In the genomic region with DNA sequence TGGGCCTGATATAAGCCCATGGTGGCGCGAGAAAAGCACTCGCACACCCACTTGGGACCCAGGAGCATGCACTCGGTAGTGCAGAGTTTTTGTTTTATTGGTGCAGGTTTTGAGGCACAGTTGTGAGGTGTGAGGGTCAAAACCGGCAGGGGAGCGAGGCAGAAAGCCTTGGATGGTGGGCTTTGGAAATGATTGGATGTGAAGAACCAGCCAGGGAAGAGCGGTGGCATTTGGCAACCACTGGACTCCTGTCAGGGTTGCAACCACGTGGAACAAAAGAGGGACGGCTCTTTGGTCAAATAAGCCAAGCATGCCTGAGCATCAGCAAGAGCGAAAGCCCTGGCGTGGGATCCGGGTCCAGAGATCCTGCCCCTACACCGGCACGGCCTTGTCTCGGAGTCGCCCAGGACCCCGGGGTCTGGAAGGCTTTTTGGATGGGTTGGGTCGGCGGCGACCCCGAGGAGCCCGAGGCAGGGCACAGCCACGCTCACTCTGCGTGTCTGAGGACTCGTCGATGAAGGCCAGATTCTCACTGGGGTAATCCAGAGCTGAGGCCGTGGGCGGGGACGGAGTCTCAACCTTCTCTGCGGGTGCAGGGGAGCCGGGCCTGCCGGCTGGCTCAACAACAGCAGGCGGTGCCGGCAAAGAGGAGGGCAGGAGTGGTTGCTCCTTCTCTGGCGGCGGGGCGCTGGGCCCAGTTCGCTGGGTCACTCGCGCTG, we compare ENCODE assay signal across 10 mouse cellular contexts. TPM values are rescaled to one million over a fixed set of nuclear protein-coding genes. Genes with fewer than 3 reads are reported as not detected.
DNase-seq lines count a peak whose midpoint lies in the region; ATAC-seq and TF ChIP-seq lines count a peak whose summit lies in the region.
"Had no signal": no experiment of that assay in that cellular context is flagged by ENCODE, and none has a peak within 500 bp of the region (broad histone marks: within the 10 kb centered on the region; RNA-seq: fewer than 3 reads in every experiment).

No protein-coding gene starts in this region.

- H3K9me3 ChIP-seq in hindbrain, embryonic 14.5 days (ENCODE audit: control insufficient read depth, low read length), result no peaks in the 10 kb centered on the region
- no peaks in the 10 kb centered on the region for H3K9me3 ChIP-seq in neural tube, embryonic 12.5 days

- no peak for TF ChIP-seq POLR2A in liver, adult 2 months (IDR thresholded peaks at IDR 0.05; ENCODE audit: extremely low read depth, insufficient read depth, low read length)

- TF ChIP-seq CTCF in liver, adult 2 months (IDR thresholded peaks at IDR 0.05; ENCODE audit: low read depth, low read length), result no peak

- no peak for ATAC-seq in hindbrain, embryonic 14.5 days (ENCODE audit: low FRiP score)
- ATAC-seq in neural tube, embryonic 12.5 days (ENCODE audit: low FRiP score, low read depth), result no peak

- H3K79me2 ChIP-seq in liver, adult 2 months (ENCODE audit: control insufficient read depth, insufficient read depth, low read length), result no peaks in the 10 kb centered on the region; the same call in 1 of the 2 replicates

- WGBS in liver, adult 2 months, result 25% methylated on average over 38 of the region's 40 CpGs
- WGBS in hindbrain, embryonic 14.5 days, result 6% methylated on average over 40 of the region's 40 CpGs
- 4% methylated on average over 40 of the region's 40 CpGs for WGBS in neural tube, embryonic 12.5 days

- no peak overlapping the region for H3K4me3 ChIP-seq in liver, adult 2 months (ENCODE audit: insufficient read depth, low read depth, low read length)
- H3K4me3 ChIP-seq in hindbrain, embryonic 14.5 days (replicated peaks; ENCODE audit: low read length), result peak overlapping the region; percentile 12; the same call in 1 of the 2 replicates
- no peak overlapping the region for H3K4me3 ChIP-seq in neural tube, embryonic 12.5 days

- no peak overlapping the region for H3K9ac ChIP-seq in liver, adult 2 months (ENCODE audit: low read depth, low read length)
- no peak overlapping the region for H3K9ac ChIP-seq in hindbrain, embryonic 14.5 days
- no peak overlapping the region for H3K9ac ChIP-seq in neural tube, embryonic 12.5 days

- no peak overlapping the region for H3K4me2 ChIP-seq in hindbrain, embryonic 14.5 days (replicated peaks)
- H3K4me2 ChIP-seq in neural tube, embryonic 12.5 days (replicated peaks), result peak overlapping the region; percentile 36; the same call in 1 of the 2 replicates

- peak; percentile 9 for DNase-seq in adrenal gland, adult 2 months
- DNase-seq in adrenal gland, postnatal 10 days, result no peak
- DNase-seq in liver, adult 2 months (ENCODE audit: extremely low read depth, low read depth, low spot score), result peak; percentile 48
- DNase-seq in liver, result no peak
- no peak for DNase-seq in hindbrain, embryonic 14.5 days (ENCODE audit: low spot score)
- DNase-seq in frontal cortex, adult 2 months (ENCODE audit: extremely low spot score in 1 of 2, low spot score in 1 of 2), result no peak
- no peak for DNase-seq in cerebellum, postnatal 36 days
- DNase-seq: kidney, adult 18-20 months; lung, postnatal 14 days had no signal

- no peaks in the 10 kb centered on the region for H3K36me3 ChIP-seq in liver, adult 2 months (ENCODE audit: control insufficient read depth, insufficient read depth, low read length)
- no peaks in the 10 kb centered on the region for H3K36me3 ChIP-seq in hindbrain, embryonic 14.5 days (replicated peaks; ENCODE audit: control insufficient read depth, insufficient read depth)
- H3K36me3 ChIP-seq in neural tube, embryonic 12.5 days, result no peaks in the 10 kb centered on the region

- no peaks in the 10 kb centered on the region for H3K27me3 ChIP-seq in liver, adult 2 months (ENCODE audit: control insufficient read depth, insufficient read depth, low read length)
- H3K27me3 ChIP-seq in hindbrain, embryonic 14.5 days (ENCODE audit: control insufficient read depth, insufficient read depth, low read length), result peaks cover 80% of the 10 kb centered on the region
- H3K27me3 ChIP-seq in neural tube, embryonic 12.5 days (replicated peaks), result peaks cover 74% of the 10 kb centered on the region

- H3K27ac ChIP-seq in liver, adult 2 months (replicated peaks; ENCODE audit: insufficient read depth, low read depth, low read length), result no peak overlapping the region
- H3K27ac ChIP-seq in hindbrain, embryonic 14.5 days, result no peak overlapping the region
- H3K27ac ChIP-seq in neural tube, embryonic 12.5 days, result no peak overlapping the region

- H3K4me1 ChIP-seq in liver, adult 2 months (ENCODE audit: control insufficient read depth, insufficient read depth, low read length), result peaks cover 11% of the 10 kb centered on the region; the same call in 1 of the 2 replicates
- peaks cover 13% of the 10 kb centered on the region for H3K4me1 ChIP-seq in hindbrain, embryonic 14.5 days (replicated peaks; ENCODE audit: control insufficient read depth, insufficient read depth, low read length)
- H3K4me1 ChIP-seq in neural tube, embryonic 12.5 days, result peaks cover 15% of the 10 kb centered on the region

RNA-seq across cellular contexts. Expression of a gene that starts 0.6 kb away (rescaled TPM):
- total RNA-seq in adrenal gland, adult 2 months (2021), result under 1 TPM in 1 of 2 experiments, not detected in 1; 0.58 TPM
- not detected in 2 replicates for polyA plus RNA-seq in adrenal gland, adult 2 months (2012; rRNA removed)
- 1 to 10 TPM; 1.2 to 1.7 TPM for total RNA-seq in adrenal gland, postnatal 10 days (2021)
- not detected in 2 replicates for total RNA-seq in liver, adult 2 months (2014; rRNA removed)
- polyA plus RNA-seq in liver, adult 2 months (2012; rRNA removed), result not detected in 2 replicates
- 1.7 and 2.3 TPM in 2 replicates for polyA plus RNA-seq in hindbrain, embryonic 14.5 days (2014; fragmentation: Nextera tagmentation; extraction: Ambion mirVana)
- 0.91 and 2.0 TPM in 2 replicates for polyA plus RNA-seq in neural tube, embryonic 12.5 days (2016; fragmentation: Nextera tagmentation; extraction: Ambion mirVana)
- 11.9 and 16.0 TPM in 2 replicates for polyA plus RNA-seq in frontal cortex, adult 2 months (2012; rRNA removed)

RNA-seq across cellular contexts. Expression of a gene that starts 4.2 kb away (rescaled TPM):
- 10 to 100 TPM; 29.3 to 62.8 TPM for total RNA-seq in adrenal gland, adult 2 months (2021)
- polyA plus RNA-seq in adrenal gland, adult 2 months (2012; rRNA removed), result 67.6 and 87.7 TPM in 2 replicates
- 10 to 100 TPM; 71.0 to 97.4 TPM for total RNA-seq in adrenal gland, postnatal 10 days (2021)
- 25.9 and 27.7 TPM in 2 replicates for total RNA-seq in liver, adult 2 months (2014; rRNA removed)
- polyA plus RNA-seq in liver, adult 2 months (2012; rRNA removed), result 36.6 and 40.6 TPM in 2 replicates
- polyA plus RNA-seq in hindbrain, embryonic 14.5 days (2014; fragmentation: Nextera tagmentation; extraction: Ambion mirVana), result 6.2 and 7.3 TPM in 2 replicates
- 17.5 and 20.4 TPM in 2 replicates for polyA plus RNA-seq in neural tube, embryonic 12.5 days (2016; fragmentation: Nextera tagmentation; extraction: Ambion mirVana)
- polyA plus RNA-seq in frontal cortex, adult 2 months (2012; rRNA removed), result 67.7 and 70.5 TPM in 2 replicates

RNA-seq across cellular contexts. Expression of a gene that starts 8.5 kb away (rescaled TPM):
- total RNA-seq in adrenal gland, adult 2 months (2021), result under 1 TPM in 1 of 2 experiments, not detected in 1; 0.31 TPM
- polyA plus RNA-seq in adrenal gland, adult 2 months (2012; rRNA removed), result 0.06 TPM in 1 of 2 replicates, not detected in the other
- under 1 TPM; 0.30 to 0.73 TPM for total RNA-seq in adrenal gland, postnatal 10 days (2021)
- 0.07 TPM in 1 of 2 replicates, not detected in the other for total RNA-seq in liver, adult 2 months (2014; rRNA removed)
- 0.05 TPM in 1 of 2 replicates, not detected in the other for polyA plus RNA-seq in liver, adult 2 months (2012; rRNA removed)
- polyA plus RNA-seq in hindbrain, embryonic 14.5 days (2014; fragmentation: Nextera tagmentation; extraction: Ambion mirVana), result 8.5 and 10.9 TPM in 2 replicates
- polyA plus RNA-seq in neural tube, embryonic 12.5 days (2016; fragmentation: Nextera tagmentation; extraction: Ambion mirVana), result 0.50 and 1.1 TPM in 2 replicates
- 22.3 and 30.5 TPM in 2 replicates for polyA plus RNA-seq in frontal cortex, adult 2 months (2012; rRNA removed)

RNA-seq across cellular contexts. Expression of a gene that starts 15.9 kb away (rescaled TPM):
- 100 to 1,000 TPM; 297 to 298 TPM for total RNA-seq in adrenal gland, adult 2 months (2021)
- polyA plus RNA-seq in adrenal gland, adult 2 months (2012; rRNA removed), result 90.2 and 91.2 TPM in 2 replicates
- total RNA-seq in adrenal gland, postnatal 10 days (2021), result 100 to 1,000 TPM; 417 to 451 TPM
- 403 and 615 TPM in 2 replicates for total RNA-seq in liver, adult 2 months (2014; rRNA removed)
- polyA plus RNA-seq in liver, adult 2 months (2012; rRNA removed), result 364 and 379 TPM in 2 replicates
- polyA plus RNA-seq in hindbrain, embryonic 14.5 days (2014; fragmentation: Nextera tagmentation; extraction: Ambion mirVana), result 291 and 300 TPM in 2 replicates
- polyA plus RNA-seq in neural tube, embryonic 12.5 days (2016; fragmentation: Nextera tagmentation; extraction: Ambion mirVana), result 198 and 214 TPM in 2 replicates
- polyA plus RNA-seq in frontal cortex, adult 2 months (2012; rRNA removed), result 322 and 340 TPM in 2 replicates

RNA-seq across cellular contexts. Expression of a gene that starts 15.9 kb away (rescaled TPM):
- total RNA-seq in adrenal gland, adult 2 months (2021), result 10 to 100 TPM; 44.7 to 58.7 TPM
- 91.2 and 102 TPM in 2 replicates for polyA plus RNA-seq in adrenal gland, adult 2 months (2012; rRNA removed)
- total RNA-seq in adrenal gland, postnatal 10 days (2021), result 10 to 100 TPM; 42.0 to 51.8 TPM
- total RNA-seq in liver, adult 2 months (2014; rRNA removed), result 26.2 and 28.1 TPM in 2 replicates
- polyA plus RNA-seq in liver, adult 2 months (2012; rRNA removed), result 38.7 and 40.3 TPM in 2 replicates
- 81.8 and 84.5 TPM in 2 replicates for polyA plus RNA-seq in hindbrain, embryonic 14.5 days (2014; fragmentation: Nextera tagmentation; extraction: Ambion mirVana)
- 71.9 and 73.8 TPM in 2 replicates for polyA plus RNA-seq in neural tube, embryonic 12.5 days (2016; fragmentation: Nextera tagmentation; extraction: Ambion mirVana)
- 55.1 and 65.8 TPM in 2 replicates for polyA plus RNA-seq in frontal cortex, adult 2 months (2012; rRNA removed)

Comparison
In these comparisons a context has a peak if more than half of its experiments do, and no peak if none do; other contexts are left out.
1. DNase-seq: peak in adrenal gland, adult 2 months (single experiment) and liver, adult 2 months (single experiment); none in adrenal gland, postnatal 10 days (single experiment), liver (single experiment), hindbrain, embryonic 14.5 days (single experiment), frontal cortex, adult 2 months (0 of 2) and cerebellum, postnatal 36 days (0 of 2).